Mouse (Mus musculus) limb, embryonic 11.5 days (tissue): ENCODE results near the gene Zfp706. TPM values are rescaled to one million over a fixed set of nuclear protein-coding genes. Genes with fewer than 3 reads are reported as not detected.

Experiments
- ATAC-seq: fragments of 200-750 bp; cut with Nextera tagmentation; 2 replicates; pipeline ENCODE4 v1.8.0; 2017; ENCODE audit warnings: low read depth; ENCODE audit not compliant: insufficient number of reproducible peaks, low FRiP score, low TSS enrichment
- DNase-seq: peaks from one replicate; pipeline ENCODE4 v3.0.0-alpha.2; 2015; ENCODE audit warnings: low spot score
- H3K27ac ChIP-seq: fragments of 300-500 bp; sonication (generic); replicated peaks from 2 replicates; pipeline ENCODE4 v1.5.1; 2014; ENCODE audit warnings: low read depth, mild to moderate bottlenecking, low read length
- H3K27me3 ChIP-seq: fragments of 300-500 bp; sonication (generic); 2 replicates; pipeline ENCODE4 v1.6.1; 2014; ENCODE audit warnings: mild to moderate bottlenecking, low read length, mixed read lengths; ENCODE audit not compliant: control insufficient read depth, insufficient read depth
- H3K36me3 ChIP-seq: fragments of 300-500 bp; sonication (generic); 2 replicates; pipeline ENCODE4 v1.6.1; 2014; ENCODE audit warnings: mild to moderate bottlenecking, low read length, moderate library complexity, mixed read lengths; ENCODE audit not compliant: control insufficient read depth, insufficient read depth
- H3K4me1 ChIP-seq: fragments of 300-500 bp; sonication (generic); 2 replicates; pipeline ENCODE4 v1.6.1; 2014; ENCODE audit warnings: low read length, mixed read lengths; ENCODE audit not compliant: control insufficient read depth, insufficient read depth
- H3K4me2 ChIP-seq: fragments of 300-500 bp; sonication (generic); 2 replicates; pipeline ENCODE4 v1.6.1; 2014; ENCODE audit warnings: low read depth, mild to moderate bottlenecking, moderate library complexity; ENCODE audit not compliant: severe bottlenecking
- H3K4me3 ChIP-seq: fragments of 300-500 bp; sonication (generic); 2 replicates; pipeline ENCODE4 v1.5.1; 2014; ENCODE audit warnings: low read depth, low read length
- H3K9ac ChIP-seq: fragments of 300-500 bp; sonication (generic); 2 replicates; pipeline ENCODE4 v1.6.1; 2014; ENCODE audit warnings: mild to moderate bottlenecking, low read length
- H3K9me3 ChIP-seq: fragments of 300-500 bp; sonication (generic); 2 replicates; pipeline ENCODE4 v1.6.1; 2016; ENCODE audit warnings: low read length; ENCODE audit not compliant: control insufficient read depth
- WGBS: fragments of 180-500 bp; shearing (Covaris S2); extraction: QIAGEN DNeasy Blood & Tissue Kit; methylation state at CpG from one replicate; pipeline ENCODE4 v1.1.7; 2014; 5-methylcytosine and 5-hydroxymethylcytosine counted together
- polyA plus RNA-seq: library from polyadenylated mRNA; unstranded; fragments of >200 nt; fragmentation: Nextera tagmentation; extraction: Ambion mirVana; gene quantifications from 2 replicates; pipeline ENCODE4 v1.2.1, GENCODE M21; 2014

Zfp706 gene
- polyA plus RNA-seq, 1 experiment from 2014 or later: 420 TPM

- Histone ChIP-seq H3K9ac (no peak overlapping the region), H3K27ac (no peak overlapping the region), H3K27me3 (no peaks in the 10 kb centered on the region), H3K4me1 (no peaks in the 10 kb centered on the region), H3K4me2 (no peak overlapping the region), H3K36me3 (no peaks in the 10 kb centered on the region), H3K9me3 (no peaks in the 10 kb centered on the region), H3K4me3 (no peak overlapping the region)
- ATAC-seq: no peak
- DNase-seq: no peak
Measured at GRCm38 (mm10) chr15:37027956-37028355, 20.4 kb upstream of the Zfp706 start.

GRCm38 (mm10) chr15:37026458-37026857, 18.9 kb upstream of the Zfp706 start:
- no peak overlapping the region for H3K9ac ChIP-seq
- no peak overlapping the region for H3K27ac ChIP-seq
- no peaks in the 10 kb centered on the region for H3K36me3 ChIP-seq
- H3K27me3 ChIP-seq: no peaks in the 10 kb centered on the region
- H3K9me3 ChIP-seq: no peaks in the 10 kb centered on the region
- H3K4me3 ChIP-seq: no peak overlapping the region
- H3K4me1 ChIP-seq: no peaks in the 10 kb centered on the region
- ATAC-seq: no peak
- H3K4me2 ChIP-seq: no peak overlapping the region
- 84% methylated on average over 4 of the region's 4 CpGs for WGBS
- DNase-seq: no peak

GRCm38 (mm10) chr15:37020581-37021245, 13.1 kb upstream of the Zfp706 start:
- no peak overlapping the region for H3K9ac ChIP-seq
- no peak overlapping the region for H3K4me2 ChIP-seq
- H3K27me3 ChIP-seq: no peaks in the 10 kb centered on the region
- ATAC-seq: no peak
- no peaks in the 10 kb centered on the region for H3K4me1 ChIP-seq
- no peak for DNase-seq
- H3K4me3 ChIP-seq: no peak overlapping the region
- H3K36me3 ChIP-seq: no peaks in the 10 kb centered on the region
- no peak overlapping the region for H3K27ac ChIP-seq
- H3K9me3 ChIP-seq: no peaks in the 10 kb centered on the region

DNA sequence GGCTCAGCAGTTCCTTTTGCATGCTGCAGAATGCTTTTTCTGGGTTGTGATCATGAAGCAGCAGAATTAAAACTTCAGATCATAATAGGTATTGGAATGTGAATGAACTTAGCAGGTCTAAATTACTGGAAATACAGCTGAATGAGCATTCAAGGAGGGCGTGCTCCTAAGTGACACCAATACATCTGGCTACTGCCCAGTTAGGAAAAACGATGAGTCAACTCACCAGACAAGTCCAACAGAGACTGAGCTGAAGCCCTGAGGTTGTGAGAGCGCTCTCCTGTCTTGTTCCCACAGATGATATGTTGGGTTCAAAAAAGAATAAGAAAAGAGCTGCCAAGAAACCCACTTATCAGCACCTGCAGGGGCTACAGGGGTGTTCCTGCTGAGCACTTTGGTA, 11.9 kb upstream of the Zfp706 start:
- Histone ChIP-seq H3K27ac (no peak overlapping the region), H3K9me3 (no peaks in the 10 kb centered on the region), H3K4me1 (no peaks in the 10 kb centered on the region), H3K9ac (no peak overlapping the region), H3K36me3 (no peaks in the 10 kb centered on the region), H3K4me2 (no peak overlapping the region), H3K27me3 (no peaks in the 10 kb centered on the region), H3K4me3 (no peak overlapping the region)
- DNase-seq (no peak), ATAC-seq (no peak)
- WGBS: 79% methylated on average over 3 of the region's 3 CpGs

GRCm38 (mm10) chr15:37011897-37012296, 4.3 kb upstream of the Zfp706 start:
- WGBS: 92% methylated on average over 7 of the region's 7 CpGs
- ATAC-seq (no peak), DNase-seq (no peak)
- Histone ChIP-seq H3K9ac (no peak overlapping the region), H3K4me2 (no peak overlapping the region), H3K36me3 (no peaks in the 10 kb centered on the region), H3K9me3 (no peaks in the 10 kb centered on the region), H3K27me3 (no peaks in the 10 kb centered on the region), H3K4me1 (peaks cover 5% of the 10 kb centered on the region; the same call in 1 of the 2 replicates), H3K27ac (no peak overlapping the region), H3K4me3 (no peak overlapping the region)

DNA sequence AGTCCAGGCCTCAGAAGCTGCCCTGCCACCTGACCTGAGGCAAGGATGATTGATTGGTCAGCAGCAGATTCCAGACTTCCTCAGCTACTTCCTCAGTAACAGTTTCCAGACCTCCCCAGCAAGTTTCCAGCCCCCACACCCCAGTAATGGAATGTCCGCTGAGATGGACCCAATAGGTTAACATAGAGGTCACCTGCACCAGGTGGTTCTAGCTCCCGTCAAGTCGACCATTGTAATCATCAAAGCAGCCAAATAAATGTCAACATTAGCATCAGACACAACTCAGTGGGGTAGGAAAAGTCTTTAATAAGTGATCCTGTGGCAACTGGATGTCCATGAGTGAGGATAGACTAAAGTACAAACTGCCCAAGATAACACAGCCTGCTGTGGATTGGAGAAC, 3.7 kb upstream of the Zfp706 start:
- Histone ChIP-seq H3K4me1 (peaks cover 5% of the 10 kb centered on the region; the same call in 1 of the 2 replicates), H3K4me2 (no peak overlapping the region), H3K36me3 (no peaks in the 10 kb centered on the region), H3K9ac (no peak overlapping the region), H3K27me3 (no peaks in the 10 kb centered on the region), H3K27ac (no peak overlapping the region), H3K9me3 (no peaks in the 10 kb centered on the region), H3K4me3 (no peak overlapping the region)
- DNase-seq: no peak
- 29% methylated on average over 3 of the region's 3 CpGs for WGBS
- no peak for ATAC-seq

DNA sequence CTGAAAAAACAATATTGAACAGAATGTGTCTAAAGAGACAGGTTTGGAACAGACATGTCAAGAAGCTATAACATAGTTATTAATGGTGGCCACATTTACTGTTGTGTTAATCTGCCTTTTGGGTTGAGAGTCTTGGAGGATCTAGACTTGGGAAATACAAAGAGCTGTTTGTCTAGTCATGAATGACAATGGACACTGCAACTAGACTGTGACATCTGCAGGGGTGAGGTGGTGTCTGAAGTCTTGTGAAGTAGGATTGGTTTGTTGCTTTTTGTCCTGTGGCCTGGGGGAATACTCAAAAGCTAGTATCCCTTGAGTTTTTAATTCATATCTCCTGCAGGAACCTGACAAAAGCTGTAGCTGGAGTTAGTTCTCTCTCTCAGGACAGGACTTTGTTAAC, 973 bp upstream of the Zfp706 start:
- ATAC-seq (no peak), DNase-seq (no peak)
- H3K9me3 ChIP-seq: no peaks in the 10 kb centered on the region
- no peaks in the 10 kb centered on the region for H3K36me3 ChIP-seq
- H3K4me2 ChIP-seq: no peak overlapping the region
- H3K4me1 ChIP-seq: peaks cover 5% of the 10 kb centered on the region; the same call in 1 of the 2 replicates
- H3K9ac ChIP-seq: no peak overlapping the region
- no peak overlapping the region for H3K4me3 ChIP-seq
- H3K27me3 ChIP-seq: no peaks in the 10 kb centered on the region
- no peak overlapping the region for H3K27ac ChIP-seq

GRCm38 (mm10) chr15:37007959-37008419, 416 bp upstream of the Zfp706 start:
- WGBS: 30% methylated on average over 8 of the region's 8 CpGs
- H3K4me3 ChIP-seq: peak overlapping the region; percentile 90
- H3K4me2 ChIP-seq: peak overlapping the region; percentile 46
- DNase-seq (no peak), ATAC-seq (no peak)
- H3K9me3 ChIP-seq: no peaks in the 10 kb centered on the region
- H3K27ac ChIP-seq: peak overlapping the region; percentile 72
- peak overlapping the region; percentile 83 for H3K9ac ChIP-seq
- H3K36me3 ChIP-seq: no peaks in the 10 kb centered on the region
- no peaks in the 10 kb centered on the region for H3K27me3 ChIP-seq
- peaks cover 5% of the 10 kb centered on the region; the same call in 1 of the 2 replicates for H3K4me1 ChIP-seq
